ENCODE assay signal across 22 mouse cellular contexts in genomic region chr13:114158111-114158730, GRCm38 (mm10).
DNase-seq lines count a peak whose midpoint lies in the region; ATAC-seq and TF ChIP-seq lines count a peak whose summit lies in the region.
"Had no signal": no experiment of that assay in that cellular context is flagged by ENCODE, and none has a peak within 500 bp of the region (broad histone marks: within the 10 kb centered on the region; RNA-seq: fewer than 3 reads in every experiment).

No protein-coding gene starts in this region.

- no peaks in the 10 kb centered on the region for H3K36me3 ChIP-seq in forebrain, embryonic 16.5 days (ENCODE audit: control insufficient read depth, insufficient read depth)
- peaks cover 5% of the 10 kb centered on the region; the same call in 1 of the 2 replicates for H3K36me3 ChIP-seq in forebrain, postnatal 0 days (ENCODE audit: insufficient read depth)
- 0 out of 2 replicates have a peak, but pooled peaks cover 5% of the 10 kb centered on the region for H3K36me3 ChIP-seq in liver, embryonic 12.5 days
- H3K36me3 ChIP-seq: embryonic facial prominence, embryonic 15.5 days; heart, embryonic 10.5 days; lung, embryonic 15.5 days; stomach, embryonic 15.5 days had no signal

- ATAC-seq in forebrain, embryonic 16.5 days: 0 out of 2 replicates have a peak, but pooled peaks have one; percentile 6
- ATAC-seq in forebrain, postnatal 0 days: no peak
- ATAC-seq in liver, embryonic 12.5 days: no peak
- ATAC-seq: forebrain, embryonic 13.5 days; hindbrain, postnatal 0 days had no signal

- no peak for TF ChIP-seq CTCF in forebrain, postnatal 0 days (IDR thresholded peaks at IDR 0.05; ENCODE audit: low read depth)

- H3K27me3 ChIP-seq in forebrain, embryonic 16.5 days (replicated peaks; ENCODE audit: control insufficient read depth, insufficient read depth, low read length): no peaks in the 10 kb centered on the region
- no peaks in the 10 kb centered on the region for H3K27me3 ChIP-seq in forebrain, postnatal 0 days (ENCODE audit: insufficient read depth, low read length)
- H3K27me3 ChIP-seq in liver, embryonic 12.5 days (replicated peaks): no peaks in the 10 kb centered on the region
- H3K27me3 ChIP-seq: embryonic facial prominence, embryonic 15.5 days; forebrain, embryonic 13.5 days; lung, embryonic 15.5 days; midbrain, embryonic 12.5 days; stomach, embryonic 15.5 days had no signal

- H3K9me3 ChIP-seq in forebrain, embryonic 16.5 days (ENCODE audit: control insufficient read depth, low read length): no peaks in the 10 kb centered on the region
- no peaks in the 10 kb centered on the region for H3K9me3 ChIP-seq in forebrain, postnatal 0 days (ENCODE audit: low read length)
- no peaks in the 10 kb centered on the region for H3K9me3 ChIP-seq in liver, embryonic 12.5 days (replicated peaks)
- H3K9me3 ChIP-seq: embryonic facial prominence, embryonic 15.5 days; forebrain, embryonic 13.5 days; heart, embryonic 10.5 days; lung, embryonic 15.5 days; midbrain, embryonic 12.5 days; stomach, embryonic 15.5 days had no signal

- intact Hi-C loops in left cerebral cortex, postnatal 4 days (cut with DNase I): no loop called here

- peaks cover 3% of the 10 kb centered on the region; the same call in 1 of the 2 replicates for H3K4me1 ChIP-seq in forebrain, embryonic 16.5 days (replicated peaks; ENCODE audit: control insufficient read depth, insufficient read depth, low read length)
- no peaks in the 10 kb centered on the region for H3K4me1 ChIP-seq in forebrain, postnatal 0 days (ENCODE audit: insufficient read depth)
- no peaks in the 10 kb centered on the region for H3K4me1 ChIP-seq in liver, embryonic 12.5 days
- H3K4me1 ChIP-seq: embryonic facial prominence, embryonic 15.5 days; lung, embryonic 15.5 days; midbrain, embryonic 12.5 days; stomach, embryonic 15.5 days had no signal

- 79% methylated on average over 9 of the region's 9 CpGs for WGBS in forebrain, embryonic 16.5 days
- 77% methylated on average over 9 of the region's 9 CpGs for WGBS in forebrain, postnatal 0 days
- WGBS in liver, embryonic 12.5 days (ENCODE audit: insufficient replicate concordance): 78% methylated on average over 9 of the region's 9 CpGs

- DNase-seq in forebrain, postnatal 0 days: no peak
- peak; percentile 13 for DNase-seq in left cerebral cortex, postnatal 4 days
- DNase-seq in left cerebral cortex, adult 11 months (ENCODE audit: low spot score): no peak
- DNase-seq in NIH3T3 (ENCODE audit: low read depth): peak; percentile 90
- DNase-seq in fibroblast of lung, adult 2 months (ENCODE audit: low read depth): peak; percentile 40
- DNase-seq in thymus, postnatal 0 days (ENCODE audit: low spot score): no peak
- DNase-seq: gastrocnemius, postnatal 10 days; heart, postnatal 10 days; kidney, adult 8-10 months; kidney, postnatal 36 days; layer of hippocampus, postnatal 36 days; thymus, adult 2 months had no signal

- H3K4me2 ChIP-seq in forebrain, embryonic 16.5 days (ENCODE audit: low read length): no peak overlapping the region
- H3K4me2 ChIP-seq in forebrain, postnatal 0 days (ENCODE audit: low read depth): no peak overlapping the region
- no peak overlapping the region for H3K4me2 ChIP-seq in liver, embryonic 12.5 days
- H3K4me2 ChIP-seq: embryonic facial prominence, embryonic 15.5 days; forebrain, embryonic 13.5 days; lung, embryonic 15.5 days; midbrain, embryonic 12.5 days; stomach, embryonic 15.5 days had no signal

- no peak overlapping the region for H3K9ac ChIP-seq in forebrain, embryonic 16.5 days (replicated peaks; ENCODE audit: low read depth, low read length)
- H3K9ac ChIP-seq in forebrain, postnatal 0 days: no peak overlapping the region
- H3K9ac ChIP-seq in liver, embryonic 12.5 days: no peak overlapping the region
- H3K9ac ChIP-seq: embryonic facial prominence, embryonic 15.5 days; forebrain, embryonic 13.5 days; lung, embryonic 15.5 days; midbrain, embryonic 12.5 days; stomach, embryonic 15.5 days had no signal

- no peak overlapping the region for H3K27ac ChIP-seq in forebrain, embryonic 16.5 days (ENCODE audit: low read length)
- H3K27ac ChIP-seq in forebrain, postnatal 0 days (ENCODE audit: low read depth, low read length): no peak overlapping the region
- no peak overlapping the region for H3K27ac ChIP-seq in liver, embryonic 12.5 days
- H3K27ac ChIP-seq: embryonic facial prominence, embryonic 15.5 days; forebrain, embryonic 13.5 days; heart, embryonic 10.5 days; hindbrain, postnatal 0 days; lung, embryonic 15.5 days; macrophage; midbrain, embryonic 12.5 days; stomach, embryonic 15.5 days had no signal

- H3K4me3 ChIP-seq in forebrain, embryonic 16.5 days (replicated peaks; ENCODE audit: low read length): no peak overlapping the region
- H3K4me3 ChIP-seq in forebrain, postnatal 0 days (ENCODE audit: low read depth, low read length): no peak overlapping the region
- no peak overlapping the region for H3K4me3 ChIP-seq in liver, embryonic 12.5 days
- H3K4me3 ChIP-seq: embryonic facial prominence, embryonic 15.5 days; forebrain, embryonic 13.5 days; heart, embryonic 10.5 days; lung, embryonic 15.5 days; midbrain, embryonic 12.5 days; stomach, embryonic 15.5 days had no signal

Comparison
In these comparisons a context has a peak if more than half of its experiments do, and no peak if none do; other contexts are left out.
1. DNase-seq: peak in left cerebral cortex, postnatal 4 days (single experiment), NIH3T3 (single experiment) and fibroblast of lung, adult 2 months (single experiment); none in forebrain, postnatal 0 days (single experiment), left cerebral cortex, adult 11 months (single experiment) and thymus, postnatal 0 days (single experiment).